Mouse (Mus musculus): Measurements from ENCODE around the gene Kcnc1. TPM values are rescaled to one million over a fixed set of nuclear protein-coding genes. Genes with fewer than 3 reads are reported as not detected.

Gene Kcnc1
- polyA plus RNA-seq, 1 experiment from 2014 or later: 3.6 TPM

DNA sequence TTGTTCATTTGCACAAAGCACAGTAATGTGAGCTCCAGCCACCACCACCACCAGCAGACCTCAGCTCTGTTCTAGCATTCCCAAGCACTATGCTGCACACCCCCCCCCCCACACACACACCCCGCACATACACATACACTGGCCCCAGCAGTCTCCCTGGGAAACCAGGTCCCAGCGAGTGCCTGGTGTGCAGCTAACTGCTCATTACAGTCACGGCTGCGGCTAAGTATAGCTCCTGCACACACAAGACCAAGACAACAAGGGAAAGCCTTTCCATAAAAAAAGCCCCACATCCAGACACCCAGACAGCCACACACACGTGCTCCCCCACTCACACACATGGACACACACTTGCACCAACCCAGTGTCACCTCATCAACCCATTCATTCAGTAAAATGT, 16.5 kb downstream of the Kcnc1 start:
- no peaks in the 10 kb centered on the region for H3K4me1 ChIP-seq
- 66% methylated on average over 5 of the region's 5 CpGs for WGBS
- no peak overlapping the region for H3K4me2 ChIP-seq
- H3K9ac ChIP-seq: no peak overlapping the region
- no peaks in the 10 kb centered on the region for H3K27me3 ChIP-seq
- no peak for ATAC-seq
- no peaks in the 10 kb centered on the region for H3K36me3 ChIP-seq (ENCODE audit: poor library complexity, severe bottlenecking)
- H3K9me3 ChIP-seq (replicated peaks): no peaks in the 10 kb centered on the region
- no peak overlapping the region for H3K27ac ChIP-seq
- no peak overlapping the region for H3K4me3 ChIP-seq

DNA sequence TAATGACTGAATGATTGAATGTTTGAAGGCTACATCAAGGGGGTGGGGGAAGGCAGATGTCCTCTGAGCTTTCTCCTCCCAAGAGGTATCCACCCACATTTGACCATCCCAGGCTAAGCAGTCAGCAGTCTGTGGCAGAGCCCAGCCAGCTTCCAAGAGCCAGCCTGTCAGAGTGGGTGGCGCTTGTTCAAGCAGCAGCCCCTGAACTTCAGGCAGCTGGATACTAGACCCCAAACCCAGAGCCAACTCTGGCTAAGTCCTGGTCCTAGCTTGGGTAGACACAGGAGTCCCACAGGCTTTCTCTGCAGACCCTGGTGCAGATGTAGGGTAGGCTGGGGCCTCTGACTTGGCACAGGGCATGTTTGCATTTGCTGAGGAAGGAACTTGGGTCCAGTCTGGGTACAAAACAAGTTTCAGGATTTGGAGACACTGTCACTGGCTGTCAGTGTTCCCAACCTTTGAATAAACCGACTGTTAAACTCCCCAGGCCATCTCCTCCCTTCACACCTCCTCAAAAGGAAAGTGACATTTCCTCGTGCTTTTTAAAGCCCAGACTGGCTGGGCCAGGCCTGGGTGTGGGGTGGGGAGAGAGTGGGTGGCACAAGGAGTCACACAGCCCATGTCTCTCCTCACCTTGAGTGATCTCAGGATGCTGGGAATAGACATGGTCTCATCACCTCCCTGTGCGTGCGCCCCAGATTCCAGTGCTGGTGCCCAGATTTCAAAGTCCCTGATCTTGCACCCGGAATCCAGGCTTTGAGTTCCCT, 17.8 kb downstream of the Kcnc1 start:
- no peak for ATAC-seq
- H3K9me3 ChIP-seq (replicated peaks): no peaks in the 10 kb centered on the region
- H3K4me3 ChIP-seq: no peak overlapping the region
- 0 out of 2 replicates have a peak, but pooled peaks cover 5% of the 10 kb centered on the region for H3K4me1 ChIP-seq
- H3K36me3 ChIP-seq (ENCODE audit: poor library complexity, severe bottlenecking): no peaks in the 10 kb centered on the region
- no peak overlapping the region for H3K4me2 ChIP-seq
- no peaks in the 10 kb centered on the region for H3K27me3 ChIP-seq
- no peak overlapping the region for H3K27ac ChIP-seq
- H3K9ac ChIP-seq: no peak overlapping the region
- 77% methylated on average over 6 of the region's 6 CpGs for WGBS

DNA sequence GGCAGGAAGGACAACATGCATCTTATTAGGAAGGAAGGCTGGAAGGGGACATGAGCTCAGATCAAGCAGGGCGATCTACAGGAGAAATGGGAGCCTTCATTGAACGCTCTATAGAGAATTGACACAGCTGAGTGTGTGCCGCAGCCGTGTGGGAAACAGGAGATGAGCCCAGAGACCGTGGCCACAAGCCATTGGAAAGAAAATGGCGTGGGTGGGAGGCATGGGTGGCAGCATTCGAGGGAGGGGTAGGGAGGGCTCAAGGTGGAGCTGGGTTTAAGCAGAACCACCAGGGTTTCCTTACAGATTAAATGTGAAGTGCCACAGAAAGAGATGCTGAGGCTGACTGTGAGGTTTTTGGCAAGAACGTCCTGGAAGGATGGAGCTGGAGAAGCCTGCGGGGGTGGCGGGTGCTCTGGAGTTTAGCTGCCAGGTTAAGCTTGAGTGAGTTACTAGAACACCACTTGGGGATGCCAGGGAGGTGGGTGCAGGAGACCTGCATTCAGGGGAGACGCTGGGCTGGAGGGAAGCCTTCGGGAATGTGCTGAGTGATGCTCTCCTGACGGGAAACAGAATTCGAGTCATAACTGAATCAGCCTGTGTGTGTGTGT, 19.6 kb downstream of the Kcnc1 start:
- Histone ChIP-seq H3K27ac (no peak overlapping the region), H3K4me3 (no peak overlapping the region), H3K9ac (no peak overlapping the region), H3K4me1 (0 out of 2 replicates have a peak, but pooled peaks cover 6% of the 10 kb centered on the region), H3K36me3 (ENCODE audit: poor library complexity, severe bottlenecking) (no peaks in the 10 kb centered on the region), H3K9me3 (replicated peaks) (no peaks in the 10 kb centered on the region), H3K27me3 (no peaks in the 10 kb centered on the region), H3K4me2 (no peak overlapping the region)
- ATAC-seq: no peak
- 77% methylated on average over 14 of the region's 14 CpGs for WGBS

DNA sequence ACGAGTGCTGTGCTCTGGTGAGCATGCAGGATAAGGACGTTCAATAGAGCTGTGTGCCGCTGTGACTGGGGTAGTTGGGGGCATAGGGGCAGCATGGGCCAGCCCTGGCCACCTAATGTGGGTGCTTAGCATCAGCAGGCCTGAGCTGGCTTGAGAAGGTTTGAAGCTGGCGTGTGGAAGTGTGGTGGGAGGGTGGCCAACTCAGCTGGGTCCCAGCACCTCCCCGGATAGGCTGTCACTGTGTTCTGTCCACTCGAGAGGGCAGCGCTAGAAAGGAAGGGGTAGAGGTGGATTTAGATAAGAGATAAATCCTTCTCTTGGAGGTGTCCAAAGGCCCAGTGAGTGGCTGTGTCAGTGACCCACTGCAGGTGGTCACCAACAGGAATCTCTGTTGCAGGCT, 21.2 kb downstream of the Kcnc1 start:
- Histone ChIP-seq H3K9ac (no peak overlapping the region), H3K4me2 (no peak overlapping the region), H3K27ac (no peak overlapping the region), H3K4me1 (peaks cover 22% of the 10 kb centered on the region), H3K9me3 (replicated peaks) (no peaks in the 10 kb centered on the region), H3K27me3 (no peaks in the 10 kb centered on the region), H3K36me3 (ENCODE audit: poor library complexity, severe bottlenecking) (no peaks in the 10 kb centered on the region), H3K4me3 (no peak overlapping the region)
- ATAC-seq: no peak
- WGBS: 83% methylated on average over 7 of the region's 7 CpGs

DNA sequence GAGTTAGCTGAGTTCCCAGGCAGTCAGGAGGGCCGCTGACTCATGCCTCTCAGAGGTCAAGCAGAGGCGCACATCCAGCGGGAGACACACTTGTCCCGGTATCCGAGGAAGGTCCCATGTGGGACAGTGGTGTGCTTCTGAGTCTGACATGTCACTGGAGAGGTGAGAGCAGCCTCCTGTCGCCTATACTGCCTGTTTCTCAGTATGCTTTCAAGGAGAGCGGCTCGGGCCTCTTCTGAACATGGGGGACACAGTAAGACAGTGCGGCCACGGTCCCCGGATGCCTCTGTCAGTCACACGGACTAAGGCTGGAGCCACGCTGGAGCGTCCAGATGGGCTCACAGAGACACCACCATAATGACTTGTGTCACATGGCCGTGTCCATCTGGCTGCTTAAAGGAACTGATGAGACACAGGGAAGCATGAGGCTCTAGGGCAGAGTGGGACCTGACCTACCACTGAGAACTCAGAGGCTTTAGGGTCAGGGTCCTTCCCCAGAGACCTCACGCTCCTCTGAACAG, 21.9 kb downstream of the Kcnc1 start:
- no peak for ATAC-seq
- no peak overlapping the region for H3K4me2 ChIP-seq
- H3K9ac ChIP-seq: no peak overlapping the region
- H3K4me3 ChIP-seq: no peak overlapping the region
- H3K27ac ChIP-seq: no peak overlapping the region
- H3K4me1 ChIP-seq: peaks cover 29% of the 10 kb centered on the region
- no peaks in the 10 kb centered on the region for H3K36me3 ChIP-seq (ENCODE audit: poor library complexity, severe bottlenecking)
- WGBS: 77% methylated on average over 16 of the region's 16 CpGs
- H3K27me3 ChIP-seq: no peaks in the 10 kb centered on the region
- H3K9me3 ChIP-seq (replicated peaks): no peaks in the 10 kb centered on the region

DNA sequence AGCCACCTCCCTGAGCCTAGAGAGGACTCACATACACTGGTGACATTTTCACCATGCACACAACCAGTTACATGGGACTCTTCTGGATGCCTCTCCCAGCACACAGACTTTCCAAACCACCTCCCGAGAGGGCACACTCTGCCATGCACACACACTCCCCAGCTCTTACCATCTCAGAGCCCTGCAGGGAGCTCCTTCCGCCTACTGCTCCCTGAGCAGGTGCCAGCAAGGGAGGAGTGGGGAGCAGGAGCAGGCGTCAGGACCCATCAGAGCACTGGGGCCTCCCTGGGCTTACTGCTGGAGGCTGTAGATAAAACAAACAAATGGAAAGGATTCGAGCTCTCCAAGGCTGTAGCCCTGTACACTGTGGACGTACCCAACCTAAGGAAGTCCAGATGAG, 25.2 kb downstream of the Kcnc1 start:
- Histone ChIP-seq H3K36me3 (ENCODE audit: poor library complexity, severe bottlenecking) (no peaks in the 10 kb centered on the region), H3K9ac (no peak overlapping the region), H3K27ac (peak overlapping the region; percentile 52; the same call in 1 of the 2 replicates), H3K4me1 (peaks cover 51% of the 10 kb centered on the region), H3K9me3 (replicated peaks) (no peaks in the 10 kb centered on the region), H3K27me3 (no peaks in the 10 kb centered on the region), H3K4me3 (no peak overlapping the region), H3K4me2 (no peak overlapping the region)
- ATAC-seq: no peak
- 58% methylated on average over 5 of the region's 5 CpGs for WGBS

DNA sequence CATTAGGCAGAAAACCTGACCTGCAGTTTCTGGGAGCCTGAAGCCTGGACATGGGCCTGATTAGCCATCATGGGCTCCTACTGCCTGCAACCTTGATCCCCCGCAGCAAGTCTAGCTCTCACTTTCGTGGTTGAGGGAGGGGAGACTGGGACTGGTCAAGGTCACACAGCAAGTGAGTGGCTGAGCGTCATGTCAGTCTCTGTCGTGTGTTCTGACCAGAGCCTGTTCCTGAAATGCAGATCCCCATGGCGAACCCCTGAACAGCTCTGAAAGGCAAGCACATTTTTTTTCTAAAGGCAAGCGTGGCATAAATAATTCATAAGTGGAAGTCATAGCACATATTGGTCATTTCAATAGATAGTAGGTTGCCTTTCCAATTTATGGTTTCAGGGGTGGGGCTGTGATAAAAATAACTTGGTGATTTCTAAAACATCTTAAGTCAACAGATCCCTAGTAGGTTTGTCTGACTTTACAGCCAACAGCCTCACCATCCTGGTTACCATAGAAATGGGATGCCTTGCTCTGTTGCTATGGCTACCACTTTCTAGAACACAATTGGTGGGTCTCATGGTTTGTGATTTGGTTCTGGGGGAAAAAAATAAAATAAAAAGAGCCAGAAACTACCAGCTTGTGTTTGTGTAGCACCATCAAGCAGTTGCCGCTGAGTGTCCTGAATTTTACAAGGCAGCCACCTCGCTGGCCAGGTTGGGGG, 25.9 kb downstream of the Kcnc1 start:
- Histone ChIP-seq H3K27me3 (no peaks in the 10 kb centered on the region), H3K9me3 (replicated peaks) (no peaks in the 10 kb centered on the region), H3K36me3 (ENCODE audit: poor library complexity, severe bottlenecking) (0 out of 2 replicates have a peak, but pooled peaks cover under 1% of the 10 kb centered on the region), H3K4me2 (peak overlapping the region; percentile 45), H3K4me1 (peaks cover 51% of the 10 kb centered on the region), H3K4me3 (peak overlapping the region; percentile 2; the same call in 1 of the 2 replicates), H3K9ac (no peak overlapping the region), H3K27ac (peak overlapping the region; percentile 78)
- ATAC-seq: peak; percentile 82
- WGBS: 49% methylated on average over 8 of the region's 8 CpGs

DNA sequence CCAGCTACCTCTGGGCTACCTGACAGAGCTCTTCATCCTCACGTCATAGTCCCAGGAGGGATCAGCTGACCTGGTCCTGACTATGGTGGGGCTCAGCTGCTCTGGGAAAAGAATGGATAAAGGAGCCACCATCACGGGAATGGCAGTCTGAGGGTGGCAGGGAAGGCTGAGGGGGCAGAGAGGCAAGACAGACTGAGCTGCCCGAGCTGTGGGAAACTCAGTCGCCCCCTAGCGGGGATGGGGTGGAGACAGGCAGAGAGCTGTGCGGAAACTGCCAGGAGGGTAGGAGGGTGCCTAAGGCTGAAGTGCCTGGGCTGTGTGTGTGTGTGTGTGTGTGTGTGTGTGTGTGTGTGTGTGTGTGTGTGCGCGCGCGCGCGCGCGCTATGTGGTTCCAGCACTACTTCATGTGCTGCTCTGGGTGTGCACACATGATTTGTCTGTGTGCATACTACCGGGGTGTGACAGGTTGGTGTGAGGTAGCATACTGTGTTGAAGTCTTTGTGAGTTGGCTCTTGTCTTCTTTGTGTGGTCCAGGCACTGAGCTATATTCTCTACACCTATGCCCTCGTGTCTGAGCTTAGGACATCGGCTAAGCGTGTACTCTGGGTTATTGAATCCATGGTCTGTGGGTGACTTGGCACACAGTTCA, 26.6 kb downstream of the Kcnc1 start:
- peaks cover 8% of the 10 kb centered on the region for H3K36me3 ChIP-seq (ENCODE audit: poor library complexity, severe bottlenecking)
- H3K4me2 ChIP-seq: peak overlapping the region; percentile 45
- H3K9ac ChIP-seq: no peak overlapping the region
- H3K27ac ChIP-seq: peak overlapping the region; percentile 78
- ATAC-seq: peak; percentile 72
- no peaks in the 10 kb centered on the region for H3K9me3 ChIP-seq (replicated peaks)
- WGBS: 54% methylated on average over 18 of the region's 18 CpGs
- H3K4me3 ChIP-seq: peak overlapping the region; percentile 2; the same call in 1 of the 2 replicates
- no peaks in the 10 kb centered on the region for H3K27me3 ChIP-seq
- H3K4me1 ChIP-seq: peaks cover 51% of the 10 kb centered on the region

DNA sequence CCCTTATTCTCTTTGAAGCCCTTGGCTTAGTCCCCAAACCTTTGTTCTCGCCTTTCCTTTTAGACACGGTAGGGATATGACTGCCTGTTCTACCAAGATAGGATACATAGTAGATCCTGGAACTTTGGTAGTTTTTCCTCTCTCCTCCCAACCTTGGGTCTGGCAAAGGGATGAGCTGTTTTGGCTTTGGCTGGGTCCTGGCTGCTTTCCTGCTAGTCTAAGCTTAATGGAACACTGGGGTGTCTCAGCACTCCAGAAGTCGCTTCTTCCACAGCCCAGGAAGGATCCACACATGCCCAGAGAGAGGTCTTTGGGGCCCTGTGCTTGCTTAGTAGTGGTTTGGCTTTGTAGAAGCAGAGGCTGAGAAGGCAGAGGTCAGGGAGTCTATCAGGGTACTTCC, 27.7 kb downstream of the Kcnc1 start:
- Histone ChIP-seq H3K36me3 (ENCODE audit: poor library complexity, severe bottlenecking) (peaks cover 12% of the 10 kb centered on the region), H3K4me2 (no peak overlapping the region), H3K27ac (no peak overlapping the region), H3K27me3 (no peaks in the 10 kb centered on the region), H3K4me3 (no peak overlapping the region), H3K9ac (no peak overlapping the region), H3K9me3 (replicated peaks) (no peaks in the 10 kb centered on the region), H3K4me1 (peaks cover 46% of the 10 kb centered on the region)
- ATAC-seq: no peak
- WGBS: 78% methylated on average over 3 of the region's 3 CpGs

DNA sequence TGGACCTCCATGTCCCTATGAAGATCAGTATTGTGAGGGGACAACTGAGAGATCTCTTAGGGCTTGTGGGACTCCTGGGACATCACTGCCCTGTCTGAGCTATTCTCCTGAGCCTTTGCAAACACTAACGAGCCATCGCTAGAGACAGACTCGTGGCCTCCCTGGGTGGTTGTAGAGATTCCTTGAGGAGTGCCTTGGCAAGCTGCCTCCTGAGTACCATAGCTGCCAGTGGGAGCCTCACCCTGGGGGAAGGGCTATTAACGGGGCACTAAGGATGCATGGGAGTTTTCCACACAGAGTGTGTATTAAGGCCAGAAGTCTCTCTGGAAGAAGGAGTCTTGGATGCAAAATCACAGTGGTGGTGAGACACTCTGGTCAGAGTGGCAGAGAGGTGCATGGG, 28.7 kb downstream of the Kcnc1 start:
- Histone ChIP-seq H3K9me3 (replicated peaks) (no peaks in the 10 kb centered on the region), H3K9ac (no peak overlapping the region), H3K4me1 (peaks cover 46% of the 10 kb centered on the region), H3K4me2 (no peak overlapping the region), H3K4me3 (no peak overlapping the region), H3K27ac (no peak overlapping the region), H3K36me3 (ENCODE audit: poor library complexity, severe bottlenecking) (peaks cover 12% of the 10 kb centered on the region), H3K27me3 (no peaks in the 10 kb centered on the region)
- no peak for ATAC-seq
- 32% methylated on average over 4 of the region's 4 CpGs for WGBS

DNA sequence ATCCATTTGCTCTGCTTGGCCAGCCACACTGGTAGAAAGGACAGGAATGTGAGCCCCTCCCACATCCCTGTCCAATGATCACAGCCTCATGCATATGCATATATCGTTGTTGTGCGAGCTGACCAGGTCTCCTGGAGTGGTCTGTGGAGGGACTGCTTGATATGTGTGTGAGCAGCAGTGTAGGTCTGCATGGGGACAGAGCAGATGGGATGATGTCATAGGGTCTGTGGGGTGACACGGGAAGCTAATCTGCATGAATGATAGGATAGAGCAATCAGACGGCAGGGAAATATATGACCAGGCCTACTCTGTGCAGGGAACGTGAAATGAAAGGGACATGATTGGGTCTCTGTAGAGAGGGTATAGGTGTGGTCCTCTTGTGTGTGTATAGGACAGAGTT, 37.6 kb downstream of the Kcnc1 start:
- Histone ChIP-seq H3K27me3 (no peaks in the 10 kb centered on the region), H3K4me2 (no peak overlapping the region), H3K36me3 (ENCODE audit: poor library complexity, severe bottlenecking) (0 out of 2 replicates have a peak, but pooled peaks cover 5% of the 10 kb centered on the region), H3K4me3 (no peak overlapping the region), H3K9ac (no peak overlapping the region), H3K27ac (0 out of 2 replicates have a peak overlapping the region, but pooled peaks have one; percentile 25), H3K4me1 (peaks cover 8% of the 10 kb centered on the region), H3K9me3 (replicated peaks) (no peaks in the 10 kb centered on the region)
- ATAC-seq: peak; percentile 76
- 49% methylated on average over 5 of the region's 5 CpGs for WGBS
